Mouse (Mus musculus) limb, embryonic 14.5 days (tissue): ENCODE results near the gene Fcamr. TPM values are rescaled to one million over a fixed set of nuclear protein-coding genes. Genes with fewer than 3 reads are reported as not detected.

Experiments
- ATAC-seq: fragments of 200-750 bp; cut with Nextera tagmentation; 2 replicates; pipeline ENCODE4 v1.8.0; 2017; ENCODE audit warnings: low read depth, moderate number of reproducible peaks, moderate TSS enrichment; ENCODE audit not compliant: low FRiP score
- DNase-seq: peaks from one replicate; pipeline ENCODE4 v3.0.0-alpha.2; 2015; ENCODE audit warnings: low spot score
- H3K27ac ChIP-seq: fragments of 300-500 bp; sonication (generic); replicated peaks from 2 replicates; pipeline ENCODE4 v1.5.1; 2014; ENCODE audit warnings: low read depth, mild to moderate bottlenecking, low read length, moderate library complexity, mixed read lengths
- H3K27me3 ChIP-seq: fragments of 300-500 bp; sonication (generic); 2 replicates; pipeline ENCODE4 v1.6.1; 2014; ENCODE audit warnings: low read length, mixed read lengths; ENCODE audit not compliant: control insufficient read depth, insufficient read depth
- H3K36me3 ChIP-seq: fragments of 300-500 bp; sonication (generic); 2 replicates; pipeline ENCODE4 v1.6.1; 2014; ENCODE audit warnings: mild to moderate bottlenecking, low read length, moderate library complexity, mixed read lengths; ENCODE audit not compliant: control insufficient read depth, insufficient read depth
- H3K4me1 ChIP-seq: fragments of 300-500 bp; sonication (generic); 2 replicates; pipeline ENCODE4 v1.6.1; 2014; ENCODE audit warnings: antibody characterized with exemption, low read length, mixed read lengths; ENCODE audit not compliant: control insufficient read depth, insufficient read depth
- H3K4me2 ChIP-seq: fragments of 300-500 bp; sonication (generic); replicated peaks from 2 replicates; pipeline ENCODE4 v1.6.1; 2014; ENCODE audit warnings: low read depth, mild to moderate bottlenecking, low read length, moderate library complexity; ENCODE audit not compliant: severe bottlenecking
- H3K4me3 ChIP-seq: fragments of 300-500 bp; sonication (generic); replicated peaks from 2 replicates; pipeline ENCODE4 v1.5.1; 2014; ENCODE audit warnings: low read length
- H3K9ac ChIP-seq: fragments of 300-500 bp; sonication (generic); 2 replicates; pipeline ENCODE4 v1.6.1; 2014; ENCODE audit warnings: mild to moderate bottlenecking, low read depth, low read length, moderate library complexity; ENCODE audit not compliant: severe bottlenecking
- H3K9me3 ChIP-seq: fragments of 300-500 bp; sonication (generic); 2 replicates; pipeline ENCODE4 v1.6.1; 2016; ENCODE audit warnings: low read length; ENCODE audit not compliant: control insufficient read depth
- POLR2A ChIP-seq: fragments of 200-500 bp; IDR thresholded peaks from 2 replicates; pipeline ENCODE4 v1.8.0; 2012; ENCODE audit warnings: inconsistent platforms, mild to moderate bottlenecking, moderate library complexity, borderline replicate concordance; ENCODE audit not compliant: insufficient read depth, insufficient read length; ENCODE audit errors: extremely low read depth
- WGBS: fragments of 180-500 bp; shearing (Covaris S2); extraction: QIAGEN DNeasy Blood & Tissue Kit; methylation state at CpG from one replicate; pipeline ENCODE4 v1.1.7; 2014; 5-methylcytosine and 5-hydroxymethylcytosine counted together
- polyA plus RNA-seq, 2 experiments: library from polyadenylated mRNA; depleted of rRNA in 1 of 2; stranded (reverse) in 1 of 2; unstranded in 1 of 2; fragments of >200 nt; fragmentation: Nextera tagmentation in 1 of 2; extraction: Ambion mirVana in 1 of 2; gene quantifications; 2 replicates each; pipeline versions ENCODE4 v1.2.1 to v1.2.3; 2012 to 2014

The Fcamr gene
- polyA plus RNA-seq, 2 experiments, result 0.28 to 0.54 TPM

GRCm38 (mm10) chr1:130829906-130830830 lies 29.5 kb downstream of the Fcamr start:
- Histone ChIP-seq H3K27ac (no peak overlapping the region), H3K27me3 (no peaks in the 10 kb centered on the region), H3K4me1 (no peaks in the 10 kb centered on the region), H3K9me3 (no peaks in the 10 kb centered on the region), H3K4me2 (no peak overlapping the region), H3K9ac (no peak overlapping the region), H3K36me3 (no peaks in the 10 kb centered on the region), H3K4me3 (no peak overlapping the region)
- WGBS, result 81% methylated on average over 8 of the region's 8 CpGs
- TF ChIP-seq POLR2A, result no peak
- ATAC-seq (no peak), DNase-seq (no peak)

DNA sequence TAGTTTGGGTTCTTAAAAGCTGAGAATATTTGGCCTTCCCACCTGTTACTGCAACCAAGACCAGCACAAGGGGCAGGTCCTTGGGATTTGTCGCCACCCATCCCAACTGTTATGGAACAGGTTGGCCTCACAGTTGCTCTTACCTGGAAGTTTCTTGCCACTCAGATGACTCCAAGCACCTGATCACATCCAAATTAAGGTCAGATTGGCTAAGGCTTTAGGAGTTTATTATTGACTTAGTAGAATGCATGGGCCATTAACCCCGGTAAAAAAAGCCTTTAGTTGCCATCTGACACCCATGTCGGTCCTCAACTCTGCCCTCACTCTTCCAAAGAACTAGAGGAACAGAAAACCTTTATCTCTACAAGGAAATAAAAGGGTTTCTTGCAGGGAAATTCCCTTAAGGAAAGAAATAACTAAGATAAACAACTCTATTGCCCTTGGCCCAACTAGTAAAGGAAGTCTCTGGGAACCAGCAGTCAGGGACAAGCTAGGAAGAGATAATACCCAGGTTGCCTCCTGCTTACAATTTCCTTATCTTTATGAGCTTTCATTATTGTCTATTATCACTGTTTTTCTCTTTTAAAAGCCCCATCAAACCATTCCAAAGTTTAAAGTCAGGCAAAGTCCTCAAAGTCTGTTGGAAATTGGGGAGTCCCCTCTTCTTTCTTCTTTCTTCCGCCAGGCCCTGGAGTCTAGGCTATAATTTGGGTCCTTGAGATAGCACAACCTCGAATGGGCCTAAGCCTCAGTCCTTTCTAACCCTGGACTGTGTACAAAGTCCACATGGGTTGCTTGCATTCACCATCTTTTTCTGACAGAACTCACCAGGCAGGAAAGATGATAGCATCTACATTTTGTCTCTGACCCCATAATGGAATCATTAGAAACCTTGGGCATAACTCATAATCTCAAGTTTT lies 31.8 kb downstream of the Fcamr start:
- ATAC-seq, result no peak
- TF ChIP-seq POLR2A, result no peak
- no peaks in the 10 kb centered on the region for H3K36me3 ChIP-seq
- no peak overlapping the region for H3K4me3 ChIP-seq
- H3K9ac ChIP-seq, result no peak overlapping the region
- no peak overlapping the region for H3K27ac ChIP-seq
- no peak for DNase-seq
- H3K27me3 ChIP-seq, result no peaks in the 10 kb centered on the region
- no peaks in the 10 kb centered on the region for H3K4me1 ChIP-seq
- no peak overlapping the region for H3K4me2 ChIP-seq
- H3K9me3 ChIP-seq, result no peaks in the 10 kb centered on the region
- 63% methylated on average over 5 of the region's 5 CpGs for WGBS

GRCm38 (mm10) chr1:130835161-130835936 lies 34.6 kb downstream of the Fcamr start:
- H3K4me2 ChIP-seq, result no peak overlapping the region
- DNase-seq, result no peak
- no peaks in the 10 kb centered on the region for H3K4me1 ChIP-seq
- H3K27me3 ChIP-seq, result no peaks in the 10 kb centered on the region
- 88% methylated on average over 6 of the region's 6 CpGs for WGBS
- H3K36me3 ChIP-seq, result no peaks in the 10 kb centered on the region
- H3K27ac ChIP-seq, result no peak overlapping the region
- H3K9me3 ChIP-seq, result no peaks in the 10 kb centered on the region
- ATAC-seq, result no peak
- TF ChIP-seq POLR2A, result no peak
- no peak overlapping the region for H3K4me3 ChIP-seq
- no peak overlapping the region for H3K9ac ChIP-seq

DNA sequence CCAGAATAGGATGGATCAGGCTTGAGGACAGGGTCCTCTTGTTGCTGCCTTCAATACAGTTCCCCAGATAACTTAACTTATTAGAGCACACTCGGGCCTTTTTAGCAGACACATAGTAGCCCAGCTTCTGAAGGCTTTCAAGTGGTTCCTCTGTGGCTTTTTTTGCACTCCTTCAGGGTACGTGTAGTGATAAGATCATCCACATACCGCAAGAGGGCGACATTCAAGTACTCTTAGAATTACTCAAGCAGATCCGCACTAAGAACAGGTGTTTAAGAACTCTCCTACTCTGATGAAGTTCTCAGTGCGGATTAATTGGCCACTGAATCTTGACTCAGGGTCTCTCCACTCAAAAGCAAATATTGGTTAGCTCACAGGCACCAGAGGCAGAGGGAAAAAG lies 37.6 kb downstream of the Fcamr start:
- TF ChIP-seq POLR2A, result no peak
- H3K4me2 ChIP-seq, result no peak overlapping the region
- H3K36me3 ChIP-seq, result no peaks in the 10 kb centered on the region
- no peak overlapping the region for H3K9ac ChIP-seq
- DNase-seq (no peak), ATAC-seq (no peak)
- no peak overlapping the region for H3K27ac ChIP-seq
- 56% methylated on average over 6 of the region's 6 CpGs for WGBS
- H3K9me3 ChIP-seq, result no peaks in the 10 kb centered on the region
- no peaks in the 10 kb centered on the region for H3K4me1 ChIP-seq
- H3K4me3 ChIP-seq, result no peak overlapping the region
- no peaks in the 10 kb centered on the region for H3K27me3 ChIP-seq
